Mouse (Mus musculus): ENCODE results near the gene Kif26b. TPM values are rescaled to one million over a fixed set of nuclear protein-coding genes. Genes with fewer than 3 reads are reported as not detected.

Gene Kif26b
- total RNA-seq, 1 experiment from 2014 or later = 2.6 TPM

GRCm38 (mm10) chr1:178848380-178849106, 319.6 kb downstream of the Kif26b start:
- no peak for DNase-seq

GRCm38 (mm10) chr1:178850569-178850968, 321.6 kb downstream of the Kif26b start:
- DNase-seq = no peak

GRCm38 (mm10) chr1:178854936-178855335, 326.0 kb downstream of the Kif26b start:
- DNase-seq = no peak

GRCm38 (mm10) chr1:178855974-178856373, 327.0 kb downstream of the Kif26b start:
- DNase-seq = no peak

- no peak for DNase-seq
Measured at GRCm38 (mm10) chr1:178860671-178861391, 331.9 kb downstream of the Kif26b start.

GRCm38 (mm10) chr1:178861392-178861762, 332.5 kb downstream of the Kif26b start:
- DNase-seq = no peak

GRCm38 (mm10) chr1:178863756-178864155, 334.8 kb downstream of the Kif26b start:
- no peak for DNase-seq

GRCm38 (mm10) chr1:178864297-178864696, 335.4 kb downstream of the Kif26b start:
- no peak for DNase-seq

- no peak for DNase-seq
Measured at GRCm38 (mm10) chr1:178866757-178867156, 337.8 kb downstream of the Kif26b start.

GRCm38 (mm10) chr1:178871055-178871454, 342.1 kb downstream of the Kif26b start:
- no peak for DNase-seq

GRCm38 (mm10) chr1:178876926-178877325, 348.0 kb downstream of the Kif26b start:
- DNase-seq = no peak

GRCm38 (mm10) chr1:178878676-178879075, 349.8 kb downstream of the Kif26b start:
- DNase-seq = no peak

GRCm38 (mm10) chr1:178880905-178881304, 352.0 kb downstream of the Kif26b start:
- DNase-seq = no peak

GRCm38 (mm10) chr1:178886671-178887070, 357.7 kb downstream of the Kif26b start:
- DNase-seq = no peak

- DNase-seq = no peak
Measured at GRCm38 (mm10) chr1:178892376-178892775, 363.5 kb downstream of the Kif26b start.

- DNase-seq = no peak
Measured at GRCm38 (mm10) chr1:178893229-178894080, 364.5 kb downstream of the Kif26b start.

- DNase-seq = no peak
Measured at GRCm38 (mm10) chr1:178894081-178894401, 365.1 kb downstream of the Kif26b start.

- DNase-seq = no peak
Measured at GRCm38 (mm10) chr1:178895674-178896073, 366.7 kb downstream of the Kif26b start.

- DNase-seq = no peak
Measured at GRCm38 (mm10) chr1:178910951-178911350, 382.0 kb downstream of the Kif26b start.

GRCm38 (mm10) chr1:178912936-178913716, 384.2 kb downstream of the Kif26b start:
- DNase-seq = no peak

- DNase-seq = no peak
Measured at GRCm38 (mm10) chr1:178915056-178915455, 386.1 kb downstream of the Kif26b start.

All from adrenal gland, postnatal 25 days (tissue).